Mouse (Mus musculus): ENCODE data around the gene Nek9. TPM values are rescaled to one million over a fixed set of nuclear protein-coding genes. Genes with fewer than 3 reads are reported as not detected.

The Nek9 gene
- polyA plus RNA-seq, 1 experiment from 2014 or later = 26.6 TPM

GRCm38 (mm10) chr12:85341131-85341530 lies 2.0 kb upstream of the Nek9 start:
- peaks cover 16% of the 10 kb centered on the region for H3K4me1 ChIP-seq
- H3K4me3 ChIP-seq = no peak overlapping the region
- no peaks in the 10 kb centered on the region for H3K9me3 ChIP-seq
- peaks cover 38% of the 10 kb centered on the region for H3K36me3 ChIP-seq (replicated peaks)
- DNase-seq (ENCODE audit: low spot score) = no peak
- WGBS = 72% methylated on average over 1 of the region's 1 CpGs
- no peaks in the 10 kb centered on the region for H3K27me3 ChIP-seq (replicated peaks; ENCODE audit: low read depth, poor library complexity, severe bottlenecking)
- H3K27ac ChIP-seq (replicated peaks) = no peak overlapping the region

- H3K27me3 ChIP-seq (replicated peaks; ENCODE audit: low read depth, poor library complexity, severe bottlenecking) = no peaks in the 10 kb centered on the region
- H3K27ac ChIP-seq (replicated peaks) = no peak overlapping the region
- DNase-seq (ENCODE audit: low spot score) = peak; percentile 13
- no peaks in the 10 kb centered on the region for H3K9me3 ChIP-seq
- WGBS = 39% methylated on average over 4 of the region's 4 CpGs
- H3K4me3 ChIP-seq = peak overlapping the region; percentile 97
- H3K4me1 ChIP-seq = peaks cover 16% of the 10 kb centered on the region
- H3K36me3 ChIP-seq (replicated peaks) = peaks cover 46% of the 10 kb centered on the region
These were observed 785 bp upstream of the Nek9 start for GRCm38 (mm10) chr12:85339947-85340346.

- peaks cover 46% of the 10 kb centered on the region for H3K36me3 ChIP-seq (replicated peaks)
- under 1% methylated on average over 42 of the region's 42 CpGs for WGBS
These were observed 347 bp downstream of the Nek9 start for GRCm38 (mm10) chr12:85338815-85339214.

GRCm38 (mm10) chr12:85337567-85338311 lies 1.4 kb downstream of the Nek9 start:
- 88% methylated on average over 6 of the region's 6 CpGs for WGBS
- peaks cover 16% of the 10 kb centered on the region for H3K4me1 ChIP-seq
- no peak for DNase-seq (ENCODE audit: low spot score)
- peak overlapping the region; percentile 97 for H3K4me3 ChIP-seq
- H3K27ac ChIP-seq (replicated peaks) = no peak overlapping the region
- peaks cover 49% of the 10 kb centered on the region for H3K36me3 ChIP-seq (replicated peaks)
- H3K27me3 ChIP-seq (replicated peaks; ENCODE audit: low read depth, poor library complexity, severe bottlenecking) = no peaks in the 10 kb centered on the region
- H3K9me3 ChIP-seq = no peaks in the 10 kb centered on the region

More at GRCm38 (mm10) chr12:85338815-85339214, 347 bp downstream of the Nek9 start:
- Histone ChIP-seq H3K9me3 (no peaks in the 10 kb centered on the region), H3K4me3 (peak overlapping the region; percentile 97), H3K27me3 (replicated peaks; ENCODE audit: low read depth, poor library complexity, severe bottlenecking) (no peaks in the 10 kb centered on the region), H3K4me1 (peaks cover 16% of the 10 kb centered on the region), H3K27ac (replicated peaks) (peak overlapping the region; percentile 98)
- DNase-seq (ENCODE audit: low spot score) = no peak

GRCm38 (mm10) chr12:85330153-85330552 lies 9.0 kb downstream of the Nek9 start:
- Histone ChIP-seq H3K27ac (replicated peaks) (no peak overlapping the region), H3K9me3 (no peaks in the 10 kb centered on the region), H3K36me3 (replicated peaks) (peaks cover 93% of the 10 kb centered on the region), H3K4me3 (no peak overlapping the region), H3K27me3 (replicated peaks; ENCODE audit: low read depth, poor library complexity, severe bottlenecking) (no peaks in the 10 kb centered on the region), H3K4me1 (no peaks in the 10 kb centered on the region)
- WGBS = 90% methylated on average over 7 of the region's 7 CpGs
- no peak for DNase-seq (ENCODE audit: low spot score)

GRCm38 (mm10) chr12:85308651-85309050 lies 30.5 kb downstream of the Nek9 start:
- Histone ChIP-seq H3K36me3 (replicated peaks) (peaks cover 100% of the 10 kb centered on the region), H3K27ac (replicated peaks) (no peak overlapping the region), H3K27me3 (replicated peaks; ENCODE audit: low read depth, poor library complexity, severe bottlenecking) (no peaks in the 10 kb centered on the region), H3K9me3 (no peaks in the 10 kb centered on the region), H3K4me3 (no peak overlapping the region), H3K4me1 (no peaks in the 10 kb centered on the region; the same call in 1 of the 2 replicates)
- WGBS = 81% methylated on average over 3 of the region's 3 CpGs
- no peak for DNase-seq (ENCODE audit: low spot score)

GRCm38 (mm10) chr12:85305247-85305892 lies 33.8 kb downstream of the Nek9 start:
- Histone ChIP-seq H3K27me3 (replicated peaks; ENCODE audit: low read depth, poor library complexity, severe bottlenecking) (no peaks in the 10 kb centered on the region), H3K4me3 (no peak overlapping the region), H3K36me3 (replicated peaks) (peaks cover 100% of the 10 kb centered on the region), H3K4me1 (no peaks in the 10 kb centered on the region; the same call in 1 of the 2 replicates), H3K9me3 (no peaks in the 10 kb centered on the region), H3K27ac (replicated peaks) (no peak overlapping the region)
- WGBS = 54% methylated on average over 16 of the region's 16 CpGs
- peak; percentile 83 for DNase-seq (ENCODE audit: low spot score)

- WGBS = 79% methylated on average over 4 of the region's 4 CpGs
- H3K36me3 ChIP-seq (replicated peaks) = peaks cover 100% of the 10 kb centered on the region
These were observed 34.4 kb downstream of the Nek9 start for GRCm38 (mm10) chr12:85304725-85305124.

GRCm38 (mm10) chr12:85303256-85303655 lies 35.9 kb downstream of the Nek9 start:
- Histone ChIP-seq H3K4me1 (no peaks in the 10 kb centered on the region; the same call in 1 of the 2 replicates), H3K27ac (replicated peaks) (no peak overlapping the region), H3K9me3 (no peaks in the 10 kb centered on the region), H3K4me3 (no peak overlapping the region), H3K27me3 (replicated peaks; ENCODE audit: low read depth, poor library complexity, severe bottlenecking) (no peaks in the 10 kb centered on the region), H3K36me3 (replicated peaks) (peaks cover 100% of the 10 kb centered on the region)
- no peak for DNase-seq (ENCODE audit: low spot score)
- 92% methylated on average over 2 of the region's 2 CpGs for whole genome bisulfite sequencing

More at GRCm38 (mm10) chr12:85304725-85305124, 34.4 kb downstream of the Nek9 start:
- Histone ChIP-seq H3K27me3 (replicated peaks; ENCODE audit: low read depth, poor library complexity, severe bottlenecking) (no peaks in the 10 kb centered on the region), H3K4me1 (no peaks in the 10 kb centered on the region; the same call in 1 of the 2 replicates), H3K27ac (replicated peaks) (no peak overlapping the region), H3K4me3 (no peak overlapping the region), H3K9me3 (no peaks in the 10 kb centered on the region)
- no peak for DNase-seq (ENCODE audit: low spot score)

- no peak for DNase-seq (ENCODE audit: low spot score)
- 83% methylated on average over 1 of the region's 1 CpGs for WGBS
- peaks cover 61% of the 10 kb centered on the region for H3K36me3 ChIP-seq (replicated peaks)
- peaks cover 9% of the 10 kb centered on the region; the same call in 1 of the 2 replicates for H3K9me3 ChIP-seq
- no peaks in the 10 kb centered on the region for H3K27me3 ChIP-seq (replicated peaks; ENCODE audit: low read depth, poor library complexity, severe bottlenecking)
- no peak overlapping the region for H3K27ac ChIP-seq (replicated peaks)
- H3K4me3 ChIP-seq = no peak overlapping the region
- peaks cover 11% of the 10 kb centered on the region for H3K4me1 ChIP-seq
These were observed 40.4 kb downstream of the Nek9 start for GRCm38 (mm10) chr12:85298835-85299180.

GRCm38 (mm10) chr12:85298127-85298834 lies 40.9 kb downstream of the Nek9 start:
- DNase-seq (ENCODE audit: low spot score) = no peak
- WGBS = 82% methylated on average over 11 of the region's 11 CpGs
- Histone ChIP-seq H3K4me1 (peaks cover 11% of the 10 kb centered on the region), H3K4me3 (no peak overlapping the region), H3K27me3 (replicated peaks; ENCODE audit: low read depth, poor library complexity, severe bottlenecking) (no peaks in the 10 kb centered on the region), H3K9me3 (peaks cover 9% of the 10 kb centered on the region; the same call in 1 of the 2 replicates), H3K27ac (replicated peaks) (no peak overlapping the region), H3K36me3 (replicated peaks) (peaks cover 56% of the 10 kb centered on the region)

- H3K9me3 ChIP-seq = peaks cover 9% of the 10 kb centered on the region; the same call in 1 of the 2 replicates
- H3K36me3 ChIP-seq (replicated peaks) = peaks cover 48% of the 10 kb centered on the region
- H3K27ac ChIP-seq (replicated peaks) = no peak overlapping the region
- no peaks in the 10 kb centered on the region for H3K27me3 ChIP-seq (replicated peaks; ENCODE audit: low read depth, poor library complexity, severe bottlenecking)
- 79% methylated on average over 10 of the region's 10 CpGs for WGBS
- H3K4me1 ChIP-seq = peaks cover 11% of the 10 kb centered on the region
- no peak overlapping the region for H3K4me3 ChIP-seq
- no peak for DNase-seq (ENCODE audit: low spot score)
These were observed 41.7 kb downstream of the Nek9 start for GRCm38 (mm10) chr12:85297345-85297997.

Measured in embryonic facial prominence, embryonic 10.5 days (tissue).